18 mouse cellular contexts compared by ENCODE assay signal in the genomic region with DNA sequence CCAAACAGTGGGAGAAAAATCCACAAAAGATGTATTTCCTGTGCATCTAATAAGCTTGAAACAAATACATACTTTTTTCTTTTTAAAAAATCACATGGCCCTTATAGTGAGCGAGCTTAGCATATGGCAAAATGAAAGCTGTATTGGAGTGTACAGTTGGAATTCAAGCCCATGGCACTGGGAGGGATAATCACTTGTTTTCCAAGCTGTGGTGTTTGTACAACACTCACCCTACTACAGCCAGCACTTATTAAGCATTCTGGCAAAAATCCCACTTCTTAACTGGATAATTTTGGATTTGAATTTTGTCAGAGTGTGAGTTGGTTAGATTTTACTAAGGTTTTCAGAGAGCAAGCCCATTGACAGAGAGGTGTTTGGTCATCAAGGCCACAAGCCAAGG.
DNase-seq lines count a peak whose midpoint lies in the region; ATAC-seq and TF ChIP-seq lines count a peak whose summit lies in the region.
"Had no signal": no experiment of that assay in that cellular context is flagged by ENCODE, and none has a peak within 500 bp of the region (broad histone marks: within the 10 kb centered on the region; RNA-seq: fewer than 3 reads in every experiment).

No protein-coding gene starts in this region.

- H3K4me2 ChIP-seq in midbrain, embryonic 11.5 days = no peak overlapping the region
- H3K4me2 ChIP-seq in midbrain, embryonic 15.5 days = no peak overlapping the region
- no peak overlapping the region for H3K4me2 ChIP-seq in forebrain, embryonic 15.5 days (replicated peaks)
- H3K4me2 ChIP-seq: heart, embryonic 11.5 days; heart, embryonic 15.5 days; hindbrain, embryonic 13.5 days had no signal

- H3K4me1 ChIP-seq in midbrain, embryonic 11.5 days (ENCODE audit: control insufficient read depth, insufficient read depth, low read length) = peaks cover 2% of the 10 kb centered on the region; the same call in 1 of the 2 replicates
- H3K4me1 ChIP-seq in midbrain, embryonic 15.5 days = no peaks in the 10 kb centered on the region
- H3K4me1 ChIP-seq in forebrain, embryonic 15.5 days = peaks cover 15% of the 10 kb centered on the region
- H3K4me1 ChIP-seq: heart, embryonic 15.5 days; hindbrain, embryonic 13.5 days had no signal

- TF ChIP-seq POLR2A in brain, embryonic 14.5 days (IDR thresholded peaks at IDR 0.05; ENCODE audit: borderline replicate concordance, extremely low read depth, insufficient read depth, insufficient read length, poor library complexity, severe bottlenecking) = no peak

- H3K27ac ChIP-seq in midbrain, embryonic 11.5 days (ENCODE audit: low read depth, low read length) = no peak overlapping the region
- H3K27ac ChIP-seq in midbrain, embryonic 15.5 days = no peak overlapping the region
- no peak overlapping the region for H3K27ac ChIP-seq in forebrain, embryonic 15.5 days (replicated peaks)
- H3K27ac ChIP-seq: embryonic facial prominence, embryonic 10.5 days; heart, embryonic 15.5 days; hindbrain, embryonic 13.5 days; hindbrain, postnatal 0 days had no signal

- H3K9ac ChIP-seq in midbrain, embryonic 11.5 days (ENCODE audit: low read length) = no peak overlapping the region
- H3K9ac ChIP-seq in midbrain, embryonic 15.5 days = no peak overlapping the region
- no peak overlapping the region for H3K9ac ChIP-seq in forebrain, embryonic 15.5 days (replicated peaks)
- H3K9ac ChIP-seq: heart, embryonic 15.5 days; hindbrain, embryonic 13.5 days had no signal

- peak; percentile 61 for DNase-seq in midbrain, embryonic 11.5 days (ENCODE audit: low spot score, missing footprints)
- peak; percentile 69 for DNase-seq in brain, embryonic 14.5 days (ENCODE audit: low read depth)
- no peak for DNase-seq in frontal cortex, adult 2 months (ENCODE audit: extremely low spot score in 1 of 2, low spot score in 1 of 2)
- DNase-seq in heart, adult 9 months (ENCODE audit: low spot score in 2 of 2) = no peak
- DNase-seq: adrenal gland, postnatal 10 days; cerebellum, adult 18-20 months; cerebellum, adult 9-11 months; gastrocnemius, postnatal 10 days; heart, adult 18-20 months; heart, postnatal 14 days; kidney, adult 18-20 months had no signal

- 79% methylated on average over 1 of the region's 1 CpGs for WGBS in midbrain, embryonic 11.5 days
- WGBS in midbrain, embryonic 15.5 days = 82% methylated on average over 1 of the region's 1 CpGs
- 43% methylated on average over 1 of the region's 1 CpGs for WGBS in forebrain, embryonic 15.5 days

- ATAC-seq in midbrain, embryonic 11.5 days (ENCODE audit: low FRiP score) = no peak
- no peak for ATAC-seq in midbrain, embryonic 15.5 days (replicated peaks)
- peak; percentile 84 for ATAC-seq in forebrain, embryonic 15.5 days (replicated peaks)
- ATAC-seq: hindbrain, postnatal 0 days had no signal

- no peaks in the 10 kb centered on the region for H3K27me3 ChIP-seq in midbrain, embryonic 11.5 days (ENCODE audit: control insufficient read depth, insufficient read depth, low read length)
- no peaks in the 10 kb centered on the region for H3K27me3 ChIP-seq in midbrain, embryonic 15.5 days (replicated peaks)
- H3K27me3 ChIP-seq in forebrain, embryonic 15.5 days = no peaks in the 10 kb centered on the region
- H3K27me3 ChIP-seq: heart, embryonic 15.5 days; hindbrain, embryonic 13.5 days had no signal

- no peaks in the 10 kb centered on the region for H3K9me3 ChIP-seq in midbrain, embryonic 11.5 days (ENCODE audit: control insufficient read depth, low read length)
- no peaks in the 10 kb centered on the region for H3K9me3 ChIP-seq in midbrain, embryonic 15.5 days
- no peaks in the 10 kb centered on the region for H3K9me3 ChIP-seq in forebrain, embryonic 15.5 days
- H3K9me3 ChIP-seq: embryonic facial prominence, embryonic 10.5 days; heart, embryonic 15.5 days; hindbrain, embryonic 13.5 days had no signal

- no peak for TF ChIP-seq CTCF in brain, embryonic 14.5 days (IDR thresholded peaks at IDR 0.05; ENCODE audit: borderline replicate concordance, extremely low read depth, insufficient read depth, insufficient read length)

- no peak overlapping the region for H3K4me3 ChIP-seq in midbrain, embryonic 11.5 days (ENCODE audit: low read depth, low read length)
- H3K4me3 ChIP-seq in midbrain, embryonic 15.5 days = no peak overlapping the region
- H3K4me3 ChIP-seq in forebrain, embryonic 15.5 days = no peak overlapping the region
- H3K4me3 ChIP-seq: embryonic facial prominence, embryonic 10.5 days; heart, embryonic 15.5 days; hindbrain, embryonic 13.5 days had no signal

- H3K36me3 ChIP-seq in midbrain, embryonic 11.5 days (ENCODE audit: control insufficient read depth, insufficient read depth, low read length) = no peaks in the 10 kb centered on the region
- no peaks in the 10 kb centered on the region for H3K36me3 ChIP-seq in midbrain, embryonic 15.5 days (replicated peaks)
- no peaks in the 10 kb centered on the region for H3K36me3 ChIP-seq in forebrain, embryonic 15.5 days
- H3K36me3 ChIP-seq: heart, embryonic 15.5 days; hindbrain, embryonic 13.5 days had no signal

Comparison
In these comparisons a context has a peak if more than half of its experiments do, and no peak if none do; other contexts are left out.
1. DNase-seq: peak in midbrain, embryonic 11.5 days (single experiment) and brain, embryonic 14.5 days (single experiment); none in frontal cortex, adult 2 months (0 of 2) and heart, adult 9 months (0 of 2).